Mouse (Mus musculus): ENCODE results near the gene Rpl13a. TPM values are rescaled to one million over a fixed set of nuclear protein-coding genes. Genes with fewer than 3 reads are reported as not detected.
"Not testable (repeated sequence)": the region's sequence is repeated elsewhere in the genome, so short reads cannot be mapped to it uniquely, and the experiment has no call there.

The Rpl13a gene
- total RNA-seq, 2 experiments from 2014 or later, result 1,483 to 1,628 TPM

GRCm38 (mm10) chr7:45158991-45159390 lies 30.4 kb upstream of the Rpl13a start:
- DNase-seq (ENCODE audit: low spot score in 2 of 2), result no peak

- DNase-seq (ENCODE audit: low spot score in 2 of 2), result no peak
Measured at GRCm38 (mm10) chr7:45157459-45157858, 28.9 kb upstream of the Rpl13a start.

GRCm38 (mm10) chr7:45156206-45156605 lies 27.6 kb upstream of the Rpl13a start:
- DNase-seq (ENCODE audit: low spot score in 2 of 2), result no peak

DNA sequence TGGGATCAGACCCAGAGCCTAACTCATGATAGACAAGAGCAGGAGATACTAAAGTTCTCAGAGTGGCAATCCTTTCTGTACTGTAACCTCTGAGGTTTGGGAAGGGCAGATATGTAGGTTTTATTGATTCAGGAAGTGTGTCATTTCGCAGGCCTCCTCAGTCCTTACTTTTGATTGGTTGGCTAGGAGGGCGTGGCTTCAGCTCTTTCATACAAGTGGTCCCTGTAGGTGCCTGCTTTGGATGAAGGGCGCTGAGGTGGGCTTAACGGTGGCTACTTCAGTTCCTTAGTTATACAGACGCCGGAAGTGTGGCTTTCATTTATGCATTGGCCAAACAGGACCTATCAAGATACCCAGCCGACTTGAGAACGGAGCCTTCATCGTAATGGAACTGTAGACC lies 27.0 kb upstream of the Rpl13a start:
- DNase-seq (ENCODE audit: low spot score in 2 of 2), result no peak

- DNase-seq (ENCODE audit: low spot score in 2 of 2), result peak in 1 of 2 experiments; percentile 74
Measured at GRCm38 (mm10) chr7:45154993-45155514, 26.5 kb upstream of the Rpl13a start.

- DNase-seq (ENCODE audit: low spot score in 2 of 2), result peak; percentile 94 to 98
Measured at GRCm38 (mm10) chr7:45154096-45154992, 25.8 kb upstream of the Rpl13a start, which contains the start of the genes Pih1d1 and Aldh16a1. Pih1d1 (plus strand) TSS chr7:45154303. Aldh16a1 (minus strand) TSS chr7:45154584.

GRCm38 (mm10) chr7:45153586-45153985 lies 25.0 kb upstream of the Rpl13a start:
- no peak for DNase-seq (ENCODE audit: low spot score in 2 of 2)

GRCm38 (mm10) chr7:45153052-45153451 lies 24.5 kb upstream of the Rpl13a start:
- not testable (repeated sequence) for DNase-seq (ENCODE audit: low spot score in 2 of 2)

- peak in 1 of 2 experiments; percentile 49 for DNase-seq (ENCODE audit: low spot score in 2 of 2)
Measured at GRCm38 (mm10) chr7:45151303-45151702, 22.7 kb upstream of the Rpl13a start.

- no peak for DNase-seq (ENCODE audit: low spot score in 2 of 2)
Measured at GRCm38 (mm10) chr7:45150321-45150720, 21.8 kb upstream of the Rpl13a start.

DNA sequence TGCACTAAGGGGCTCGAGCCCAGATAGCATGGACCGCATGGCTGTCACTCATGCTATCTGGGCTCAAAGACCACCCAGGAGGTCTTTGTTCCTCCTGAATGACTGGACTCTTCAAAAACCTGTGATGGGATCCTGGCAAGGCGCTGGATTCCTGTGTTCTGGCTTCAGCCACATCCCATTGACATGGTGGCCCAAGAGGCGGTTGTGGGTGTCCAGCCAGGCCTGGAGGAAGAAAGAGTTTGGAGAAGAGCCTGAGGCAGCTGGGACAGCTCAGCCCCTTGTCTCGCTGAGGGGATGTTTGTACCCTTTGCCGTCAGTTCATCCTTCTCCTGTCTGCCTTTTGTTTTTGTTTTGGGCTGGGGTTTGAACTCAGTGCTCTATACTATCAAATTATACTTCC lies 21.0 kb upstream of the Rpl13a start:
- DNase-seq (ENCODE audit: low spot score in 2 of 2), result no peak

DNA sequence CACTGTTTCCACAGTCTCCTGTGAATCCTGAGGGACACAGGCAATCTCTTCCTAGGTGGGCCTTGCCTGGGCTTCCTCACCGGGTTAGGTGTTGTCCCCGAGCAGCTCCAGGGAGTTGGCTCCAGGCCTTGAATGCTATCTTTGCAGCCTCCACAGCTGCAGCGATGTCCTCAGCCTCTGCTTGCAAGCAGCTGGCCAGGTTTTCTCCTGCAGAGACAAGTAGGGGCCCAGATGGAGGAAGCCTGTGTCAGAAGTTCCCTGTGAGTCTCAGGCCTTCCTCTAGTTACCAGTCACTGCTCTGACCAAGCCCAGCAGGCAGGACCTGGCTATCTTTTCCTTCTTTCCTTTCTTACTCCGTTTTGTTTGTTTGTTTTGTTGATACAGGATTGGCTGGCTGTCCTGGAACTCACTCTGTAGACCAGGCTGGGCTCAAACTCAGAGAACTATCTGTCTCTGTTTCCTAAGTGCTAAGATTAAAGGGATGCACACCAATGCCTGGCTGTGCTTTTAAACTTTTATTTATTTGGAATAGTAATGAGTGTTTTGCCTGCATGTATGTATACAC lies 20.1 kb upstream of the Rpl13a start:
- DNase-seq (ENCODE audit: low spot score in 2 of 2), result no peak

DNA sequence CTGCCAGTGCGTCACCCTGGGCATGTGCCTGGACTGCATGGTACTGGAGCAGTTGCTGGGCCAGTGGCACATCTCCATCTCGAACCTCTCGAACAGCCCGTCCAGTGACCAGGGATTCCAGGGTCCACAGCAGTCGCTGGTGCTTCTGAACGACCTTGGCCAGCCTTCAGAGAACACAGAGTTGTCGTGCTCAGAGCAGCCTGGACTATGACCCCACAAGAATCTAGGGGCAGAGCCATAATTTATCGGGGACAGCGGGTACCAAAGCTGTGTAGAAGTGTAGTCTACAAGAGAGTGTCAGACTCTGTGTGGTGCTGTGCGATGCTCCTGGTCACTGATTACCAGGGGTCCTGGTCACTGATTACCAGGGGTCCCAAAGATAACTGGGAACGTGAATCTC lies 19.3 kb upstream of the Rpl13a start:
- no peak for DNase-seq (ENCODE audit: low spot score in 2 of 2)

DNA sequence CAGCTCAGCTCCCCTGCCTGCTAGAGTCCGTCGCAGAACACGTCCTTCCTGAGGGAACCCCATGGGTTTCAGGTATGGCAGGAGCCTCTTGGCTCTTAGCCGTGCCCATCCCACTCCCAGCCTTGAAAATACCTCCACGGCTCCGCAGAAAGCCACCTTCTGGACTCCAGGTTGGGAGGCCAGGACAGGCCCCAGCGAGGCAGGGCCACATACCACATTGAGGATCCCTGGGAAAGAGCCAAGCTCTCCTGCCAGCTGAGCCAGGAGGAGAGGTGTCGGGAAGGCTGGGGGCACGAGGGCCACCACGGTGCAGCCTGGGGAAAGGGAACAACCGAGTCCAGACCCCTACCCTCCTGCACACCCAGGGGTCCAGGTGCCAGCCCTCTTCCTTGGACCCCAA lies 18.7 kb upstream of the Rpl13a start:
- no peak for DNase-seq (ENCODE audit: low spot score in 2 of 2)

GRCm38 (mm10) chr7:45145460-45145859 lies 16.9 kb upstream of the Rpl13a start:
- no peak for DNase-seq (ENCODE audit: low spot score in 2 of 2)

GRCm38 (mm10) chr7:45144368-45145174 lies 16.0 kb upstream of the Rpl13a start:
- DNase-seq (ENCODE audit: low spot score in 2 of 2), result no peak

GRCm38 (mm10) chr7:45141914-45142313 lies 13.4 kb upstream of the Rpl13a start:
- no peak for DNase-seq (ENCODE audit: low spot score in 2 of 2)

DNA sequence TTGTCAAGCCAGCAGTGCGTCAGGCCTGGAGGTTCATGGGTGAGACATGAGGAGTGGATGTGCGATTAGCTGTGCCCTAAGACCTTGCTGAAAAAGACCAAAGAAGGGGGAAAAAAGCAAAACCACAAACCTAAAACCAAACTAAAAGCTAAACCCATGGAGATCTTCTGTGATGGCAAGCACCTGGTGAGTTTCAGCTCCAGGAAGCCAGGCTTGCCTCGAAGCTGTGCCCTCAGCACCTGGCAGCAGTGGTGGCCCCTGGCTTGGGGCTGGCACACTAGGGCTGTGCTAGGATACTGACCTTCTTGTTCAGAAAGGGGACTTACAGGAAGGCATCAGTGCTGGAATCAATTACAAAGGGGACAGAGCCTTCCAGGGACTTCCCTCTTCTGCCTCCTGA lies 12.8 kb upstream of the Rpl13a start:
- no peak for DNase-seq (ENCODE audit: low spot score in 2 of 2)

- DNase-seq (ENCODE audit: low spot score in 2 of 2), result no peak
Measured at GRCm38 (mm10) chr7:45139904-45140723, 11.6 kb upstream of the Rpl13a start.

DNA sequence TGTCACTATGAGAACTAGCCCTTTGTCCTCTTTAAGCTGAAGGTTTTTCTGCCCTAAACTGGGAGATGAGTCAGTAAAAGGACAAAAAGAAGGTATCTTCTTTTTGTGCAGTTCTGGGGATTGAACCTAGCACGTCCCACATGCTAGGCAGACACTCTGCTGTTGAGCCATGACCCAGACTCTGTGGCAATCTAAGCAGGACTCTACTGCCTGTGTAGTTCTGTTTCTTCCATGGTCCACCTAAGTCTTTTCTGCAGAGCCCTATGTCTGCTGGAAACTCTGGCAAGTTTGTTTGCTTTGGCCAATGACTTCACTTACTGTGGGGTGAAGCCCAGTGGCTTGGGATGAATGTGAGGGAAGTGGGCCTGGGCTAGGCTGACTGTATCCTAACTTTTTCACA lies 9.8 kb upstream of the Rpl13a start:
- no peak for DNase-seq (ENCODE audit: low spot score in 2 of 2)

All from gastrocnemius, postnatal 4 days (tissue).